Mouse (Mus musculus) heart, postnatal 0 days (tissue): ENCODE measurements around the gene Clcf1.

Experiments used
- CTCF ChIP-seq: IDR thresholded peaks from 2 replicates; pipeline ENCODE4 v1.5.1; 2016; ENCODE audit warnings: antibody characterized with exemption, control low read depth, low read depth
- EP300 ChIP-seq: IDR thresholded peaks from 2 replicates; pipeline ENCODE4 v1.6.1; 2016; ENCODE audit warnings: antibody characterized with exemption, low read depth

DNA sequence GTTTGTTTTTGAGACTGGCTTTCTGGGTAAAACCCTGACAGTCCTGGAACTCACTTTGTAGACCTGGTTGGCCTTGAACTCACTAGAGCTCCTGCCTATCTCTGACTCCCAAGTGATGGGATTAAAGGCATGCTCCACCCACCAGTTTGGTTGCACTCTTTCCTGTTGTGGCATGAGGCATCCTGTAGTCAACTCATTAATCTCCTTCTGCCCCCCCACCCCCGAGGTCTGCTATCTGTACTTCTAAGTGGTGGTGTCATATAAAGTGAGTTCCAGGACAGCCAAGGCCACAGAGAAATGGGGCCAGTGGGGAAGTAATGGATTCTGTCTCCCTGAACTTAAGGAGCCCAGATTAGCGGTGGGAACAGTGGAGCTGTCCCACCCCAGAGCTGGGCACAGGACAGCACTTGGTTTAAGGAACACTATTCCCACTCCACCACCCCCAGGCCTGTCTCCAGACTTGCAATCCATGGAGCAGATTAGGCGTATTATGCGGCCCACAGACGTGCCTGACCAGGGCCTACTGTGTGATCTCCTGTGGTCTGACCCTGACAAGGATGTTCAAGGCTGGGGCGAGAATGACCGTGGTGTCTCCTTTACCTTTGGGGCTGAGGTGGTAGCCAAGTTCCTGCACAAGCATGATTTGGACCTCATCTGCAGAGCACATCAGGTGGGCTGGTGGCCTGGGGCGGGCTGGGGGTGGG is 19.9 kb upstream of the Clcf1 start:
- no peak for TF ChIP-seq CTCF
- TF ChIP-seq EP300: no peak
